Mouse (Mus musculus) cerebellum, adult 11-12 months (tissue): Measurements from ENCODE around the gene Prss2.
"Not testable (repeated sequence)": the region's sequence is repeated elsewhere in the genome, so short reads cannot be mapped to it uniquely, and the experiment has no call there.

Experiments
- DNase-seq: peaks from one replicate; pipeline ENCODE4 v3.0.0; 2022

Prss2 gene

GRCm38 (mm10) chr6:41521487-41521886, at the start of gene Prss2:
Gene Prss2 (plus strand): TSS chr6:41521787.
- no peak for DNase-seq

GRCm38 (mm10) chr6:41499374-41499773, 22.2 kb upstream of the Prss2 start:
- DNase-seq = no peak

- no peak for DNase-seq
Observed at GRCm38 (mm10) chr6:41504915-41505314, 16.7 kb upstream of the Prss2 start.

- DNase-seq = no peak
Observed at GRCm38 (mm10) chr6:41505323-41505722, 16.3 kb upstream of the Prss2 start.

- DNase-seq = no peak
Observed at GRCm38 (mm10) chr6:41518017-41518524, 3.5 kb upstream of the Prss2 start.

DNA sequence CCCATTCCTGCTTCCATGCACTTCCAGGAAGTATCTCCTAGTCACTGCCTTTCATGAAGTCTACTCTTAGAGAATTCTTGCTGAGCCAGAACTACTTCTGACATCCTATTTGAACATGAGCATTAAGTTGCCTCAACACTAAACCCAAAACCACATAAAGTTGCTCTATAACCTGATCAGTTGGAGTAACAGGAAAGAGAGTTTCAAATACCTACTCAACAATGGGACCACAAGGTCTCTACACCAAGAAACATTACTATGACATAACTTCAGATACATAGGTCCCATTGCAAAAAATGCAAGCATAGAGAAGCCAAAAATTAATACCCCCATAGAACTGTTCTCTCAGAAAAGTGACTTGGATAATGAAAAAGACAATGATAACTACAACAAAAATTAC, 4.9 kb downstream of the Prss2 start:
- no peak for DNase-seq

DNA sequence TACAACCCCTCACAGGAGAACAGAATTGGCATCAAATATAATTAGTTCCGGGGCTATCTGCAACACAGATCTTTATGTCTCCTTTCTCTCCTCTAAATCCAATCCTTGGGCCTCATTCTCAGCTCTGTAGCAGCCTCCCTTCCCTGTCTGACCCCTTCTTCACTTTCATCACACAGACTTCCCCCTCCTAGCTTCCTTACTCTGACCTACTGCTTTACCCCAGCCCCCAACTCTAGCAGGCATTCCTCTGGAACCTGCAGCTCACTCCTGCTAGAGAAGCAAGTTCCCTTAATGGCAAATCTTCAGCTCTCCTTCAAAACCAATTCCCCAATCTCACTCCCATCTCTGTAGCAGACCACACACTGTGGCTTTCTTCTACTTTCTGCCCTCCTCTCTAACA, 5.8 kb downstream of the Prss2 start:
- DNase-seq = no peak

DNA sequence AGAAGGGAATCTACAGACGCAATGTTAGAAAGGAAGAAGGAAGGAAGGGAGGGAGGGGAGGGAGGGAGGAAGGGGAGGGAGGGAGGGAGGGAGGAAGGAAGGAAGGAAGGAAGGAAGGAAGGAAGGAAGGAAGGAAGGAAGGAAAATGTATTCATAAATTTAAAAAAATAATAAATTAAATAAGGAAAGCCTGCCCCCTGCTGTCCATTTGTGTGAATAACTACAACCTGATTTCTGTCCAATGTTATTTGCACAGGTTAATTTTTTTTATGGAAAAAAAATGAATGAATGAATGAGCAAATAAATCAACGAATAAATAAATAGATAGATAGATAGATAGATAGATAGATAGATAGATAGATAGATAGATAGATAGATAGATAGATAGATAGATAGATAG, 8.4 kb downstream of the Prss2 start:
- DNase-seq = not testable (repeated sequence)

DNA sequence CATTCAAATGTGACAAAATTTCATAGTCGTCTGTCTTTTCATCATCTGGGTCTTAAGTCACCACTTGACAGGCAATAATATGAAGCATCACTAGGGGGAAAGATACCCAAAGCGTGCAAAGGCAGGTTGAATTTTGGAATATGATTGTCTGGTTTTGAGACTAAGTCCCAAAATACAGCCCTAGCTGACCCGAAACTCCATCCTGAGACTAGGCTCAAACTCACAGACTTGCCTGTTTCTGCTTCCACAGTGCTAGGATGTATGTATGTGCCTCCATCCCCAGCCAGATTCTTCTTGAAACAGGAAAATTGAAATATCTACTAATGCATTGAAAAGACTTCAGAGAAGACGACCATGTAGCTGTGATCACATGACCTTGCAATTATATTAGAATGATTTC, 10.6 kb downstream of the Prss2 start:
- no peak for DNase-seq

DNA sequence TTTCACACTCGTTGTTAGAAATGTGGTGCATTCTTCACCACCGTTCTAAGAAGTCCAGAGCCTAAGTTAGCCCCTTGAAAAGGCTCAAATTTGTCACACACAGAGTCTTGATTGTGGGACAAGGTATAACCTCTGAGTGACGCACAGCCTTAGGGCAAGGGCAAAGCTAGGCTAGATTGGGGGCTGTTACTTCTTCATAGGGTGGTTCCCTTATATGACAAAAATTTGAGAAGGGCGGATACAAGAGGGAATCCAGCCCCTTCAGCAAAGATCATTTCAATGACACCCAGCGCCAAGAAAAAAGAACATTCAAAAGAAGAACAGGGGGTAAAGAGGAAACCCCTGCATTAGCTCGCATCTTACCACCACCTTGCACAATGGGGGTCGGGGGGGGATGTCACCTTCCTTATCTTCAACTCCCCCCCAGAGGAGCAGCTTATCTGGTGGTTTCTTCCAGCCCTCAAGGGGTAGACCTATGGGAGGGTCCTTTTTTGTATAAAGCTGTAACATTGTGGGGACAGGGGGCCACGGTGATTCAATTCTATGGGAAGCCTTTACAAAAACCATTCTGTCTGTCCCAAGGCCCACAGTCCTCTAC, 11.2 kb downstream of the Prss2 start:
- no peak for DNase-seq

GRCm38 (mm10) chr6:41537376-41537775, 15.8 kb downstream of the Prss2 start:
- DNase-seq = no peak

DNA sequence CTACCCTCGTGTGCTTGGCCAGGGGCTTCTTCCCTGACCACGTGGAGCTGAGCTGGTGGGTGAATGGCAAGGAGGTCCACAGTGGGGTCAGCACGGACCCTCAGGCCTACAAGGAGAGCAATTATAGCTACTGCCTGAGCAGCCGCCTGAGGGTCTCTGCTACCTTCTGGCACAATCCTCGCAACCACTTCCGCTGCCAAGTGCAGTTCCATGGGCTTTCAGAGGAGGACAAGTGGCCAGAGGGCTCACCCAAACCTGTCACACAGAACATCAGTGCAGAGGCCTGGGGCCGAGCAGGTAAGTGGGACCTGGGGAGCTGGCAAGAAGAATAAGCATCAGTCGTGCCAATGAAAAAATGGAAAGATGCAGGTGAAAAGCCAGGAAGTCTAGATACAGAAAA, 16.7 kb downstream of the Prss2 start:
- not testable (repeated sequence) for DNase-seq

DNA sequence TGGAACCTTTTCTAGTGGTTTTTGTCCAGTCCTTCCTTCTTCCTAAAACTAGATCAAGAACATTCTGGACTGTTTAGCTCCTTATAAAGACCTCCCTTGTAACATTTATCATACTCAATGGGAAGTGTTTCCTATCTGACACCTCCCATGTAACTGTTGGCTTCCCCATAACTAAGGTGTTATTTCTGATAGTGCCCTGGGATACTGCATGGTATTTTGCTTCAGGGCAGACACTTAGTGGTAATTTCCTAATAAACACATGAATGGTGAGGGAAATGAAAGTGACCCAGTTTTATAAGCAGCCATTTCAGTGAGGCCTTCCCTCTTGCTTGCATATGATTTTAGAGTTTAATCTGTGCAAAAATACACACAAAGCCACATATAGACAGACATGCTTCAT, 19.2 kb downstream of the Prss2 start:
- DNase-seq = no peak

DNA sequence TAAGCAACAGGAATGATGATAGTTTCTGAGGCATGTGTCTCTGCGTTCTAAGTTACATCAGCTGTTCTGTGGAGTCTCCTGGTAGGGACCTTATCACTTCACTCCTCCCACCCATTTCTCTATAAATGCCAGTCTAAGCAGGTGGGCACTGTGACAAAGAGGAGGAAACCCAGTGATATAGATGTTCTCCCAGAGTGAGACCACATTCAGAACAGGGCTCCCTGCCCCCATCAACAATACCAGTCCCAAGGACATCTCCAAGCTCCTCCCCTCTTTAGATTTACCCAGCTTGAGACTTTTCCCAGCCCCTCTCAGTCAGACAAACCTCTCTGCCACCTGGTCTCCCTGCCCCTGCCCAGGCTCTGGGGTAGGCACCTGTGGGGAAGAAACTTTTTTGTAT, 20.2 kb downstream of the Prss2 start:
- DNase-seq = no peak

DNA sequence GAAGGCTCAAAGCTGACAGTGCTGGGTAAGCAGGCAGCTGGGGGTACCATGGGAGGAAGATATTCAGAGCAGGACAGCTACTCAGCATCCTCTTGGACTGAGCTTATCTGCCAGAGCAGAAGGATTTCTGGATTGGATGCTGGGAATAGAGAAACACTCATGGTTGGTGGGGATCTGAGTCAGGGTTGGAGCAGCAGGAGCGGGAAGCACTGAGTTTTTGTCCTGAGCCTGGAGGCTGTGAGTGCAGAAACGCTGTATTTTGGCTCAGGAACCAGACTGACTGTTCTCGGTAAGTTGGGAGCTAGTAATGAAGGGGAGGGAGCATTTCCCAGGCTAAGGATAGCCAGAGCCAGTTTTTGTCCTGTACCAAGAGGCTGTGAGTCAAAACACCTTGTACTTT, 21.4 kb downstream of the Prss2 start:
- no peak for DNase-seq

- no peak for DNase-seq
Observed at GRCm38 (mm10) chr6:41543411-41544050, 21.9 kb downstream of the Prss2 start.

GRCm38 (mm10) chr6:41544381-41544924, 22.9 kb downstream of the Prss2 start:
- DNase-seq = no peak

- no peak for DNase-seq
Observed at GRCm38 (mm10) chr6:41545266-41545665, 23.7 kb downstream of the Prss2 start.

DNA sequence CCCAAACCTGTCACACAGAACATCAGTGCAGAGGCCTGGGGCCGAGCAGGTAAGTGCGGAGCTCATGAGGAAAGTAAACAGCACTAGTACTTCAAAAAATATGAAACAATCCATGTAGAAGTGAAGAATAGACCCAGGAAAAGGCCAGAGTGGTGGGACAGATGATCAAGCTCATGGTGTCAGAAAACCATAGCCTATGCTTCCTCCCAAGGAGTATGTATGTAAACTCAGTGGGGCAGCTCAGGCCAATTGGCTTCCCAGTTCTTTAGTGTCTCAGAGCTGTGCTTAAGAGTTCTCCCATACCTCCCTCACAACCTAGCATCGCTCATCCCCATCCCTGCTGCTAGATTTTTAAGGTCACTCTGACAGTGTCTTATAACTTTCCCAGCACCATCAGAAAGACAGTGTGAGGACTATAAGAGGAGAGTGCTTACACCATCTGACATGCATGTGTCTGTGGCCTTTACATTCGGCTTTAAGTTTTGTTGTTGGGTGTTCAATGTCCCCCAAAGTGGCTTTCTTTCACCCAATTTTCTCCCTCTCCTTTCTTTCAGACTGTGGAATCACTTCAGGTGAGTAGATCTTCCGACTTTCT, 25.6 kb downstream of the Prss2 start:
- DNase-seq = no peak

DNA sequence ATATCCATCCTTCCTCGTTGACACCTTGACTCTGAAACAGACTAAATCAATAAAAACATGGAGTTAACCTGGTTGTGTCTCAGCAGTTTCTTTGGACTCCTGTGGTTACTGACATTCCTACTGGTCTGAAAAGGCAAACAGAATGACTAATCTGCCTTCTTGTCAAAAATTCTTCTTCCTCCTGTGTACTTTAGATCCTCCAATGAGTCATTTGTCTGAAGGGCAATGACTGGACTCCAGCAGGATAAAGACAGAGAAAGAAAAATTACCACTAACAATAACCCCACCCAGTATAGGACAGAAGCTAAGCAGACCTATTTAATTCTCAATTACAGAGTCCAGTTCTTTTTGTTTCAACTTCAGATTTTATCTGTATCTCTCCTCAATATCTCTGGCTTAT, 26.7 kb downstream of the Prss2 start:
- no peak for DNase-seq

- DNase-seq = no peak
Observed at GRCm38 (mm10) chr6:41553356-41554010, 31.9 kb downstream of the Prss2 start.

- no peak for DNase-seq
Observed at GRCm38 (mm10) chr6:41554295-41555169, 32.9 kb downstream of the Prss2 start.

DNA sequence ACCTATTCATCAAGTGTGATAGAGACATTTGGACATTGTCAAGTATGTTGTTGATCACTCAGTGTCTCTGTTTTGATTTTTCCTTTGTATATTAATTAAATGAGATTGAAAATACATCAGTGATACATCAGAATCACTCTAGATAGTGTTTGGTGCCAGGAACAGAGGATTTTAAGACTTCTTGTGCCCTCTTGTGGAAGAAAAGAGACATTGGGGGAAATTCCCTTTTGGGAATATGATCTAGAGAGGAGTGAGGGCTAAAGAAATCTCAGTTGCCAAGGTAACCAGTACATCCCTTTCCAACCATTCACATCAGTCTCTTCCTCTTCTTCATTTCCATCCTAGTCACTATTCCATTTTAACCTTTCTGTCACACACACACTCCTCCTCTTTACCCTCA, 34.8 kb downstream of the Prss2 start:
- no peak for DNase-seq
